Mouse (Mus musculus): ENCODE measurements around the gene Twsg1. TPM values are rescaled to one million over a fixed set of nuclear protein-coding genes. Genes with fewer than 3 reads are reported as not detected.

The Twsg1 gene
- polyA plus RNA-seq, 1 experiment from 2014 or later: 63.5 TPM

- no peaks in the 10 kb centered on the region for H3K27me3 ChIP-seq (ENCODE audit: control insufficient read depth, insufficient read depth, low read length)
- H3K27ac ChIP-seq (replicated peaks): 0 out of 2 replicates have a peak overlapping the region, but pooled peaks have one; percentile 30
- H3K9me3 ChIP-seq (ENCODE audit: control insufficient read depth, low read length): no peaks in the 10 kb centered on the region
- TF ChIP-seq EP300 (optimal IDR thresholded peaks at IDR 0.05): no peak
- 0 out of 2 replicates have a peak overlapping the region, but pooled peaks have one; percentile 18 for H3K9ac ChIP-seq (ENCODE audit: low read length)
- DNase-seq (ENCODE audit: low spot score) (no peak), ATAC-seq (ENCODE audit: low FRiP score, low TSS enrichment) (no peak)
- peaks cover 2% of the 10 kb centered on the region; the same call in 1 of the 2 replicates for H3K36me3 ChIP-seq (ENCODE audit: control insufficient read depth, insufficient read depth, low read length)
- no peaks in the 10 kb centered on the region; the same call in 1 of the 2 replicates for H3K4me1 ChIP-seq (replicated peaks; ENCODE audit: control insufficient read depth, insufficient read depth)
- 67% methylated on average over 6 of the region's 6 CpGs for WGBS
- no peak overlapping the region for H3K4me2 ChIP-seq (replicated peaks; ENCODE audit: low read depth)
- H3K4me3 ChIP-seq (ENCODE audit: low read depth, low read length): no peak overlapping the region
These were observed 79.0 kb downstream of the Twsg1 start for GRCm38 (mm10) chr17:65872051-65872450.

Other genes with a start within 250 kb of the Twsg1 start
- gene Rab31, start 178.5 kb downstream of the Twsg1 start, polyA plus RNA-seq (2015; fragmentation: Nextera tagmentation; extraction: Ambion mirVana): 23.1 and 23.5 TPM in 2 replicates
- gene Ppp4r1, start 168.7 kb downstream of the Twsg1 start, polyA plus RNA-seq (2015; fragmentation: Nextera tagmentation; extraction: Ambion mirVana): 14.2 and 15.3 TPM in 2 replicates
- 114 and 117 TPM in 2 replicates for gene Ralbp1, start 65.4 kb downstream of the Twsg1 start, polyA plus RNA-seq (2015; fragmentation: Nextera tagmentation; extraction: Ambion mirVana)
- gene Ankrd12, start 125.9 kb upstream of the Twsg1 start, polyA plus RNA-seq (2015; fragmentation: Nextera tagmentation; extraction: Ambion mirVana): 23.4 and 25.5 TPM in 2 replicates
- 348 and 356 TPM in 2 replicates for gene Ndufv2, start 150.3 kb upstream of the Twsg1 start, polyA plus RNA-seq (2015; fragmentation: Nextera tagmentation; extraction: Ambion mirVana)
- 27.2 and 27.6 TPM in 2 replicates for gene Washc1, start 160.3 kb upstream of the Twsg1 start, polyA plus RNA-seq (2015; fragmentation: Nextera tagmentation; extraction: Ambion mirVana)
- 2.9 TPM in 2 replicates for gene Ddx11, start 172.3 kb upstream of the Twsg1 start, polyA plus RNA-seq (2015; fragmentation: Nextera tagmentation; extraction: Ambion mirVana)